Mouse (Mus musculus): Measurements from ENCODE around the gene Nap1l5. TPM values are rescaled to one million over a fixed set of nuclear protein-coding genes. Genes with fewer than 3 reads are reported as not detected.

Nap1l5 gene
- total and polyA plus RNA-seq, 3 experiments = not detected

DNA sequence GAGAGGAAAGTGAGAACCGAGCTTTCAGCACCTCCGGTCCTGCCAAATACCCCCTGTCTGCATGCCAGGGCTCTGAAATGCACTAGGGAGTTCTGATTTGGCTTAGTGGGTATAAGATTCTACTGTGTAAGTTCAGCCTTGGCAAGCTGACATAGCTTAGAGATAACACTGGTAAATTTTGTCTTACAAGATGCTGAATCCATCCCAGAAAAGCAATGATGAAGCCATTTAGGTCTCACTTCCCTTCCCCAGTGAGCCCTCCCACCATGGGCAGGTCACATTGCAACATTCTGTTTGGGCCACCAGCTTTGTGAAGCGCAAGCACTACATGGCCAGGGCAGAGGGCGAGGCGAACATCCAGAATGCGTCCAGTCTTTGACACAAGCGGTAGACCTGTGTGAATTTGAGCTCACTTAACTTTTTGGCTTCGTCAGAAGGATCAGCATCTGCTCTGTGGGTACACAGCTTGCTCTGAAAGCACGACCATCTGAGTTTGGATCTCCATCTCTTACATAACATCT lies 23.1 kb upstream of the Nap1l5 start:
- Histone ChIP-seq H3K9ac (ENCODE audit: insufficient read depth, low read depth) (no peak overlapping the region), H3K4me2 (ENCODE audit: insufficient read depth, low read depth, poor library complexity, severe bottlenecking) (no peak overlapping the region), H3K4me3 (replicated peaks in 1 of 3; ENCODE audit: low read depth in 2 of 3, low read length in 2 of 3, poor library complexity in 1 of 3) (no peak overlapping the region), H3K36me3 (replicated peaks in 1 of 2; ENCODE audit: control insufficient read depth in 1 of 2, insufficient read depth in 1 of 2, low read length in 1 of 2) (no peaks in the 10 kb centered on the region), H3K4me1 (ENCODE audit: control insufficient read depth in 1 of 2, insufficient read depth in 2 of 2) (peaks cover 18 to 49% of the 10 kb centered on the region in 2 experiments), H3K27ac (ENCODE audit: insufficient read depth, low read depth) (no peak overlapping the region), H3K9me3 (replicated peaks; ENCODE audit: low read length) (no peaks in the 10 kb centered on the region), H3K79me2 (replicated peaks; ENCODE audit: control insufficient read depth, extremely low read depth, insufficient read depth, poor library complexity, severe bottlenecking) (no peaks in the 10 kb centered on the region), H3K27me3 (replicated peaks) (no peaks in the 10 kb centered on the region)
- no peak for TF ChIP-seq MAFK (IDR thresholded peaks at IDR 0.05; ENCODE audit: insufficient replicate concordance, low read length)
- TF ChIP-seq USF1 (IDR thresholded peaks at IDR 0.05; ENCODE audit: low read depth, low read length) = no peak
- no peak for TF ChIP-seq KAT2A (IDR thresholded peaks at IDR 0.05; ENCODE audit: insufficient replicate concordance, low read length)
- no peak for TF ChIP-seq MYC (IDR thresholded peaks at IDR 0.05; ENCODE audit: low read depth, low read length)
- TF ChIP-seq JUN (IDR thresholded peaks at IDR 0.05; ENCODE audit: insufficient read depth, low read depth, low read length) = no peak
- no peak for TF ChIP-seq POLR2AphosphoS2 (IDR thresholded peaks at IDR 0.05; ENCODE audit: low read depth, low read length)
- no peak for TF ChIP-seq USF2 (conservative IDR thresholded peaks at IDR 0.05; ENCODE audit: low read depth, low read length)
- TF ChIP-seq TCF12 (IDR thresholded peaks at IDR 0.05; ENCODE audit: low read depth, low read length) = no peak
- no peak for TF ChIP-seq MAX (IDR thresholded peaks at IDR 0.05; ENCODE audit: low read length)
- TF ChIP-seq JUND (conservative IDR thresholded peaks at IDR 0.05; ENCODE audit: low read depth, low read length) = no peak
- no peak for TF ChIP-seq UBTF (IDR thresholded peaks at IDR 0.05; ENCODE audit: low read depth, low read length)
- no peak for DNase-seq (ENCODE audit: extremely low read depth)
- dilution Hi-C loops (cut with MboI; ENCODE audit: extremely low pct_ligation_motif_present, extremely low pct_unique_long_range_greater_than_20kb, low sequenced_read_pairs) = no loop called here
- in situ Hi-C loops (cut with MboI; ENCODE audit: low pct_ligation_motif_present, low pct_unique_long_range_greater_than_20kb, low sequenced_read_pairs) = no loop called here

DNA sequence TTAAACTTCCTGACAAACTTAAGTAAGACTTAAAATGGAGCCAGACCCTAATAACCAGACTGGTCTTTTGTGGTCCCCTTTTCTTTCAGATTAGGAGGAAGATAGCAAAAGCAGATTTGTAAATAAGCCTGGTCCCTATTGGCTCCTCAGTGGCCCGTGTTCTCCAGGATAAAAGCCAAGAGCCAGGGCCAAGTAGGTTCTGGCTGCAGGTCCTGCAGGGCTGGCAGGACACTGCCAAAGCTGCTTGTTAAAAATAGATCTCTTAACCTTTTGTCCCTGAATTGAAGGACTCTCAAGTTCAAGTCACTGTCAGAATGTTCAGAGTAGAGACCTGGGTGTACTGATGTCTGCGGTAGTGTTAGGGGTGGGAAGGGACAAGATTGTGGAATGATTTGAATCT lies 21.0 kb upstream of the Nap1l5 start:
- H3K79me2 ChIP-seq (replicated peaks; ENCODE audit: control insufficient read depth, extremely low read depth, insufficient read depth, poor library complexity, severe bottlenecking) = no peaks in the 10 kb centered on the region
- no peaks in the 10 kb centered on the region for H3K9me3 ChIP-seq (replicated peaks; ENCODE audit: low read length)
- TF ChIP-seq UBTF (IDR thresholded peaks at IDR 0.05; ENCODE audit: low read depth, low read length) (no peak), POLR2AphosphoS2 (IDR thresholded peaks at IDR 0.05; ENCODE audit: low read depth, low read length) (no peak), BHLHE40 (IDR thresholded peaks at IDR 0.05; ENCODE audit: low read depth, low read length) (no peak), TCF12 (IDR thresholded peaks at IDR 0.05; ENCODE audit: low read depth, low read length) (no peak), E2F4 (IDR thresholded peaks at IDR 0.05; ENCODE audit: insufficient replicate concordance, low read depth, low read length) (no peak), KAT2A (IDR thresholded peaks at IDR 0.05; ENCODE audit: insufficient replicate concordance, low read length) (no peak), ZC3H11A (IDR thresholded peaks at IDR 0.05; ENCODE audit: low read depth, low read length) (no peak), PAX5 (IDR thresholded peaks at IDR 0.05; ENCODE audit: low read length) (no peak), ZKSCAN1 (IDR thresholded peaks at IDR 0.05; ENCODE audit: borderline replicate concordance, low read depth, low read length) (no peak), JUND (conservative IDR thresholded peaks at IDR 0.05; ENCODE audit: low read depth, low read length) (no peak), ELF1 (IDR thresholded peaks at IDR 0.05; ENCODE audit: low read depth, low read length) (no peak), NELFE (IDR thresholded peaks at IDR 0.05; ENCODE audit: low read depth, low read length) (no peak), IRF4 (IDR thresholded peaks at IDR 0.05; ENCODE audit: low read depth, low read length) (no peak)
- no peak overlapping the region for H3K4me2 ChIP-seq (ENCODE audit: insufficient read depth, low read depth, poor library complexity, severe bottlenecking)
- H3K4me3 ChIP-seq (replicated peaks in 1 of 3; ENCODE audit: low read depth in 2 of 3, low read length in 2 of 3, poor library complexity in 1 of 3) = no peak overlapping the region
- in situ Hi-C loops (cut with MboI; ENCODE audit: low pct_ligation_motif_present, low pct_unique_long_range_greater_than_20kb, low sequenced_read_pairs) = no loop called here
- H3K36me3 ChIP-seq (replicated peaks in 1 of 2; ENCODE audit: control insufficient read depth in 1 of 2, insufficient read depth in 1 of 2, low read length in 1 of 2) = no peaks in the 10 kb centered on the region
- no peak overlapping the region for H3K27ac ChIP-seq (ENCODE audit: insufficient read depth, low read depth)
- dilution Hi-C loops (cut with MboI; ENCODE audit: extremely low pct_ligation_motif_present, extremely low pct_unique_long_range_greater_than_20kb, low sequenced_read_pairs) = no loop called here
- H3K9ac ChIP-seq (ENCODE audit: insufficient read depth, low read depth) = no peak overlapping the region
- H3K4me1 ChIP-seq (ENCODE audit: control insufficient read depth in 1 of 2, insufficient read depth in 2 of 2) = peaks cover 16 to 34% of the 10 kb centered on the region in 2 experiments
- H3K27me3 ChIP-seq (replicated peaks) = no peaks in the 10 kb centered on the region
- DNase-seq (ENCODE audit: extremely low read depth) = no peak

Measured in CH12.LX (cell line).